Mouse (Mus musculus) forebrain, embryonic 14.5 days (tissue): ENCODE measurements around the gene Ptgds. TPM values are rescaled to one million over a fixed set of nuclear protein-coding genes. Genes with fewer than 3 reads are reported as not detected.

Experiments used
- ATAC-seq: fragments of 200-750 bp; cut with Nextera tagmentation; 2 replicates; pipeline ENCODE4 v1.8.0; 2017; ENCODE audit warnings: mild to moderate bottlenecking, moderate library complexity
- DNase-seq: peaks from one replicate; pipeline ENCODE4 v3.0.0-alpha.2; 2015; ENCODE audit warnings: low spot score
- H3K27ac ChIP-seq: fragments of 300-500 bp; sonication (generic); 2 replicates; pipeline ENCODE4 v1.5.1; 2014; ENCODE audit warnings: low read depth, mild to moderate bottlenecking, control low read depth, low read length, moderate library complexity
- H3K27me3 ChIP-seq: fragments of 300-500 bp; sonication (generic); replicated peaks from 2 replicates; pipeline ENCODE4 v1.6.1; 2014; ENCODE audit warnings: low read length, control low read depth, mixed read lengths; ENCODE audit not compliant: control insufficient read depth, insufficient read depth
- H3K36me3 ChIP-seq: fragments of 300-500 bp; sonication (generic); 2 replicates; pipeline ENCODE4 v1.6.1; 2014; ENCODE audit warnings: low read length, control low read depth; ENCODE audit not compliant: control insufficient read depth, insufficient read depth
- H3K4me1 ChIP-seq: fragments of 300-500 bp; sonication (generic); 2 replicates; pipeline ENCODE4 v1.6.1; 2014; ENCODE audit warnings: antibody characterized with exemption, low read length, control low read depth; ENCODE audit not compliant: control insufficient read depth, insufficient read depth
- H3K4me2 ChIP-seq: fragments of 300-500 bp; sonication (generic); 2 replicates; pipeline ENCODE4 v1.6.1; 2014; ENCODE audit warnings: mild to moderate bottlenecking, control low read depth, low read length
- H3K4me3 ChIP-seq: fragments of 300-500 bp; sonication (generic); 2 replicates; pipeline ENCODE4 v1.5.1; 2014; ENCODE audit warnings: low read depth, low read length, control low read depth
- H3K9ac ChIP-seq: fragments of 300-500 bp; sonication (generic); 2 replicates; pipeline ENCODE4 v1.6.1; 2014; ENCODE audit warnings: mild to moderate bottlenecking, low read length, control low read depth, moderate library complexity
- H3K9me3 ChIP-seq: fragments of 300-500 bp; sonication (generic); replicated peaks from 2 replicates; pipeline ENCODE4 v1.6.1; 2016; ENCODE audit warnings: low read length, control low read depth, mixed read lengths; ENCODE audit not compliant: control insufficient read depth
- WGBS: fragments of 180-500 bp; shearing (Covaris S2); extraction: QIAGEN DNeasy Blood & Tissue Kit; methylation state at CpG from one replicate; pipeline ENCODE4 v1.1.7; 2014; 5-methylcytosine and 5-hydroxymethylcytosine counted together
- polyA plus RNA-seq: library from polyadenylated mRNA; unstranded; fragments of >200 nt; fragmentation: Nextera tagmentation; extraction: Ambion mirVana; gene quantifications from 2 replicates; pipeline ENCODE4 v1.2.1, GENCODE M21; 2014

Ptgds gene
- polyA plus RNA-seq, 1 experiment from 2014 or later, result 170 TPM

GRCm38 (mm10) chr2:25468962-25469915 lies 607 bp downstream of the Ptgds start:
- H3K36me3 ChIP-seq, result no peaks in the 10 kb centered on the region
- no peak overlapping the region for H3K4me2 ChIP-seq
- DNase-seq (peak; percentile 79), ATAC-seq (peak; percentile 71)
- H3K4me3 ChIP-seq, result no peak overlapping the region
- H3K27ac ChIP-seq, result peak overlapping the region; percentile 67
- H3K9me3 ChIP-seq, result no peaks in the 10 kb centered on the region
- no peaks in the 10 kb centered on the region for H3K27me3 ChIP-seq
- H3K4me1 ChIP-seq, result peaks cover 8% of the 10 kb centered on the region; the same call in 1 of the 2 replicates
- 67% methylated on average over 10 of the region's 10 CpGs for WGBS
- no peak overlapping the region for H3K9ac ChIP-seq

GRCm38 (mm10) chr2:25467606-25468303 lies 2.1 kb downstream of the Ptgds start:
- Histone ChIP-seq H3K36me3 (no peaks in the 10 kb centered on the region), H3K4me2 (no peak overlapping the region), H3K9ac (no peak overlapping the region), H3K4me3 (no peak overlapping the region), H3K27ac (no peak overlapping the region), H3K27me3 (no peaks in the 10 kb centered on the region), H3K9me3 (no peaks in the 10 kb centered on the region), H3K4me1 (peaks cover 8% of the 10 kb centered on the region; the same call in 1 of the 2 replicates)
- DNase-seq (no peak), ATAC-seq (no peak)
- 73% methylated on average over 14 of the region's 14 CpGs for WGBS

- 35% methylated on average over 10 of the region's 10 CpGs for WGBS
- no peak overlapping the region; the same call in 1 of the 2 replicates for H3K9ac ChIP-seq
Observed at GRCm38 (mm10) chr2:25465816-25466635, 3.8 kb downstream of the Ptgds start.

GRCm38 (mm10) chr2:25465256-25465655 lies 4.6 kb downstream of the Ptgds start:
- ATAC-seq (no peak), DNase-seq (no peak)
- H3K4me2 ChIP-seq, result no peak overlapping the region
- no peaks in the 10 kb centered on the region for H3K9me3 ChIP-seq
- H3K36me3 ChIP-seq, result no peaks in the 10 kb centered on the region
- no peak overlapping the region for H3K4me3 ChIP-seq
- no peak overlapping the region for H3K27ac ChIP-seq
- WGBS, result 88% methylated on average over 2 of the region's 2 CpGs
- peaks cover 13% of the 10 kb centered on the region; the same call in 1 of the 2 replicates for H3K4me1 ChIP-seq
- no peaks in the 10 kb centered on the region for H3K27me3 ChIP-seq
- H3K9ac ChIP-seq, result no peak overlapping the region

More at GRCm38 (mm10) chr2:25465816-25466635, 3.8 kb downstream of the Ptgds start:
- no peak for DNase-seq
- H3K27ac ChIP-seq, result peak overlapping the region; percentile 14; the same call in 1 of the 2 replicates
- ATAC-seq, result no peak
- no peak overlapping the region for H3K4me3 ChIP-seq
- peaks cover 13% of the 10 kb centered on the region; the same call in 1 of the 2 replicates for H3K4me1 ChIP-seq
- H3K9me3 ChIP-seq, result no peaks in the 10 kb centered on the region
- no peaks in the 10 kb centered on the region for H3K27me3 ChIP-seq
- H3K36me3 ChIP-seq, result no peaks in the 10 kb centered on the region
- no peak overlapping the region for H3K4me2 ChIP-seq

- Histone ChIP-seq H3K9ac (no peak overlapping the region), H3K4me3 (no peak overlapping the region), H3K9me3 (no peaks in the 10 kb centered on the region), H3K4me2 (no peak overlapping the region), H3K27me3 (no peaks in the 10 kb centered on the region), H3K27ac (no peak overlapping the region), H3K4me1 (peaks cover 11% of the 10 kb centered on the region), H3K36me3 (peaks cover 6% of the 10 kb centered on the region)
- DNase-seq, result no peak
- no peak for ATAC-seq
- WGBS, result 88% methylated on average over 3 of the region's 3 CpGs
Observed at GRCm38 (mm10) chr2:25463630-25464029, 6.2 kb downstream of the Ptgds start.

- H3K27me3 ChIP-seq, result no peaks in the 10 kb centered on the region
- no peak for DNase-seq
- peak overlapping the region; percentile 56 for H3K9ac ChIP-seq
- peak overlapping the region; percentile 95 for H3K27ac ChIP-seq
- peak overlapping the region; percentile 87 for H3K4me2 ChIP-seq
- H3K4me1 ChIP-seq, result peaks cover 11% of the 10 kb centered on the region
- H3K9me3 ChIP-seq, result no peaks in the 10 kb centered on the region
- H3K4me3 ChIP-seq, result peak overlapping the region; percentile 54
- peaks cover 20% of the 10 kb centered on the region for H3K36me3 ChIP-seq
- ATAC-seq, result no peak
- WGBS, result 24% methylated on average over 3 of the region's 3 CpGs
Observed at GRCm38 (mm10) chr2:25461407-25461806, 8.4 kb downstream of the Ptgds start.

- Histone ChIP-seq H3K27me3 (no peaks in the 10 kb centered on the region), H3K36me3 (peaks cover 20% of the 10 kb centered on the region), H3K9me3 (no peaks in the 10 kb centered on the region), H3K9ac (peak within 1 kb of the TSS; percentile 68), H3K4me3 (peak within 1 kb of the TSS; percentile 54), H3K4me1 (peaks cover 11% of the 10 kb centered on the region), H3K27ac (peak within 1 kb of the TSS; percentile 95), H3K4me2 (peak within 1 kb of the TSS; percentile 87)
- under 1% methylated on average over 45 of the region's 48 CpGs for WGBS
- peak; percentile 97 for DNase-seq
- ATAC-seq, result peak; percentile 90
Observed at GRCm38 (mm10) chr2:25460551-25461309, 9.1 kb downstream of the Ptgds start, which contains the start of gene Paxx. TSS of gene Paxx (minus strand) at chr2:25461094.

GRCm38 (mm10) chr2:25460135-25460534 lies 9.7 kb downstream of the Ptgds start:
- peak overlapping the region; percentile 54 for H3K4me3 ChIP-seq
- H3K27ac ChIP-seq, result peak overlapping the region; percentile 95
- no peak for DNase-seq
- H3K36me3 ChIP-seq, result peaks cover 20% of the 10 kb centered on the region
- H3K4me1 ChIP-seq, result peaks cover 11% of the 10 kb centered on the region
- no peak; the same call in none of the 2 replicates for ATAC-seq
- H3K4me2 ChIP-seq, result peak overlapping the region; percentile 87
- H3K9ac ChIP-seq, result peak overlapping the region; percentile 68
- H3K9me3 ChIP-seq, result no peaks in the 10 kb centered on the region
- 30% methylated on average over 5 of the region's 5 CpGs for WGBS
- H3K27me3 ChIP-seq, result no peaks in the 10 kb centered on the region
